Mouse (Mus musculus): ENCODE measurements around the gene Acin1. TPM values are rescaled to one million over a fixed set of nuclear protein-coding genes. Genes with fewer than 3 reads are reported as not detected.

Acin1 gene
- polyA plus RNA-seq, 1 experiment = 76.4 TPM

DNA sequence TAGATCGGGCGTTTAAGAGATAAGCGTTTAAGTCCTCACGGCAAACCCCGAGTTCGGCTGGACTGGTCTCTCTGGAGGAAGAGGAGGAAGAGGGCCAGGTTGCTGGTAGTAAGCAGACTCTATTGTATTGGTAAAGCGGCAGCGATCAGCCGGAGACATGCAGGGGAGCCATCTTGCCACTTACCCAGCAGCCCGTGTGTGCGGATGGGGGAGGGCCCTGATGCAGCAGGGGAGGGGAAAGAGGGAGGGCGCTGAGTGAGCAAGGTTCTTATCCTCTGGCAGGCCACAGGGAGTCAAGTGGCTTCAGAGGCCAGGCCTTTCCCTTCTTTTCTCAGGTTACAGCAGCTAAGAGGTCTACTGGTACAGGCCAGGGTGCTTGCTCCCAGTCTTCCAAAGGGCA lies 33.2 kb downstream of the Acin1 start:
- peak overlapping the region; percentile 74 for H3K4me3 ChIP-seq (ENCODE audit: low read depth, low read length)
- H3K27me3 ChIP-seq (ENCODE audit: control insufficient read depth, insufficient read depth, low read length) = no peaks in the 10 kb centered on the region
- H3K36me3 ChIP-seq (ENCODE audit: control insufficient read depth, insufficient read depth, low read length) = peaks cover 51% of the 10 kb centered on the region
- 3% methylated on average over 12 of the region's 12 CpGs for WGBS
- TF ChIP-seq CTCF (IDR thresholded peaks at IDR 0.05; ENCODE audit: extremely low read depth, insufficient read length, insufficient replicate concordance, low read depth, low read length) = no peak
- no peak for TF ChIP-seq POLR2A (IDR thresholded peaks at IDR 0.05; ENCODE audit: low read depth, low read length)
- no peak overlapping the region for H3K27ac ChIP-seq (ENCODE audit: insufficient read depth, low read depth, low read length)
- H3K4me1 ChIP-seq (ENCODE audit: control insufficient read depth, insufficient read depth, insufficient read length, low read length) = no peaks in the 10 kb centered on the region; the same call in 1 of the 2 replicates

DNA sequence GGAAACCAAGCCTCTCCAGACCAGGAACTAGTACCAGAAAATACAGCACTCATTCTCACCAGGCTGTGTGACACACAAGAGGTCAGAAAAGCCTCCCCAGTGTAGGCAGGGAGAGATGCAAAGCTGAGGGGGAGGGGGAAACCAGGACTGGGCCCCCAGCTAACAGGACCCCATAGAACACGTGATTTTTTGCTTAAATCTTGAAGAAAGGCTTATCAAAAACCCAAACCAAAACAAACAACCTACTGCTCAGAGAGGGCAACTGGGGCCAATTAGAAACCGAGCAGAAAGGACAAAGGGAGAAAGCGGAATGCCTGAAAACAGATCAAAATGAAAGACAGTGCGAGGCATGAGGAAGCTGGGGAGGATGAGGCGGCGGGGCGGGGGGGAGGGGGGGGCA lies 33.9 kb downstream of the Acin1 start:
- no peak for TF ChIP-seq POLR2A (IDR thresholded peaks at IDR 0.05; ENCODE audit: low read depth, low read length)
- no peak overlapping the region for H3K4me3 ChIP-seq (ENCODE audit: low read depth, low read length)
- H3K27me3 ChIP-seq (ENCODE audit: control insufficient read depth, insufficient read depth, low read length) = no peaks in the 10 kb centered on the region
- no peak overlapping the region for H3K27ac ChIP-seq (ENCODE audit: insufficient read depth, low read depth, low read length)
- WGBS = 3% methylated on average over 7 of the region's 7 CpGs
- no peaks in the 10 kb centered on the region; the same call in 1 of the 2 replicates for H3K4me1 ChIP-seq (ENCODE audit: control insufficient read depth, insufficient read depth, insufficient read length, low read length)
- H3K36me3 ChIP-seq (ENCODE audit: control insufficient read depth, insufficient read depth, low read length) = peaks cover 52% of the 10 kb centered on the region

DNA sequence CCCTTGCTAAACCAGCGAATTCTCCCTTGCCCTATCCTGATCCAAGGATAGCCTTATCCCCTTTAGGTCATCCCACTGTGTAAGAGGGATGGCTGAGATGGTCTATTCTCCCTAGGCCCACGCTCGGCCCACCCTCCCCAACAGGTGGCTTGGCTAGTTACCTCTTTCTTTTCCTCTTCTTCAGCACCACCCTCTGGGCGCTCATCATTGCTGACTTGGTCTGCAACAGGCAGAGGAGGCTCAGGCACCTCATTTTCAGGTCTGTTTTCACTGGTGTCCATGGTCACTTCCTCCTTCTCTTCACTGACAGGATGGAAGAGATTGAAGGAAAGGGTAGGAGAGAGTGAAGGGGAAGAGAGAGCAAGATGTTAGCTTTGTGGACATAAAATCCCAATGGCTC lies 35.2 kb downstream of the Acin1 start:
- Histone ChIP-seq H3K4me1 (ENCODE audit: control insufficient read depth, insufficient read depth, insufficient read length, low read length) (no peaks in the 10 kb centered on the region; the same call in 1 of the 2 replicates), H3K4me3 (ENCODE audit: low read depth, low read length) (no peak overlapping the region), H3K36me3 (ENCODE audit: control insufficient read depth, insufficient read depth, low read length) (peaks cover 50% of the 10 kb centered on the region), H3K27ac (ENCODE audit: insufficient read depth, low read depth, low read length) (no peak overlapping the region), H3K27me3 (ENCODE audit: control insufficient read depth, insufficient read depth, low read length) (no peaks in the 10 kb centered on the region)
- TF ChIP-seq CTCF (IDR thresholded peaks at IDR 0.05; ENCODE audit: extremely low read depth, insufficient read length, insufficient replicate concordance, low read depth, low read length) = no peak
- no peak for TF ChIP-seq POLR2A (IDR thresholded peaks at IDR 0.05; ENCODE audit: low read depth, low read length)
- WGBS = 75% methylated on average over 4 of the region's 4 CpGs

DNA sequence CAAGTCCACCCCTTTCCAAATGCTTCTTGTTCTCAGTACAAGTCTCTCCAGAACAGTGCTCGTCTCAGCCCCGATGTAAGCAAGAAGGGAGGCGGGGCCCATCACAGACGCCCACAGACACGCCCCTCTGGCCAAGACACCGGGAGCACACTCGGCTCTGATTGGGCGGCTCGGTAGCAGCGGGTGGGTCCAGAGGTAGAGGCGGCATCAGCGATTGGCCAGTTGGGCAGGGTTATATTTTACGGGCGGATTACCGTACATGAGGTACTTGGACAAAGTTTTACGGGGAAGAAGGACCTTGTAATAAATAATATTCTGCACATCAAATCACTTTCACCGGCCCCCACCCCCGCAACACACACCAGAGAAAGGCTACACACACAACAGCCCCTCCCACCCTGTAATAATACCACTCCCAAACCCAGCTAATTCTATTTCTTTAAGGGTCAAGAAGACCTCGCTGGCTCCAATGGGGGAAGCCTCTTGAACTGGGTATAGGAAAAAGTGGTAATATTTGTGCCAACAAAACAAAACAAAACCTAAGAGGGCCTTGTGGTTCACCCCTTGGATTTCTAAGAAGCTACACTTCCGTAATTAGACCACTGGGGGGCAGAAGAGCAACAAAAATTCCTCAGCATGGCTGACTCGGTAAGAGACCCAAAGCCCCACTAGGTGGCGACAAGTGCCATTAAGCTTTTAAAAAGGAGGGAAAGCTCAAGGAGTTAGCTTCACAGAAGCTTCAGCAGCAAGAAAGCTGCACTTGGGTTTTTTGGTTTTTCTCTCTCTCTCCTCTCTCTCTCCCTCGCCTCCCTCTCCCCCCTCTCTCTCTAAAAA lies 35.9 kb downstream of the Acin1 start:
- 49% methylated on average over 23 of the region's 23 CpGs for WGBS
- Histone ChIP-seq H3K4me1 (ENCODE audit: control insufficient read depth, insufficient read depth, insufficient read length, low read length) (no peaks in the 10 kb centered on the region; the same call in 1 of the 2 replicates), H3K36me3 (ENCODE audit: control insufficient read depth, insufficient read depth, low read length) (peaks cover 52% of the 10 kb centered on the region), H3K4me3 (ENCODE audit: low read depth, low read length) (no peak overlapping the region), H3K27me3 (ENCODE audit: control insufficient read depth, insufficient read depth, low read length) (no peaks in the 10 kb centered on the region), H3K27ac (ENCODE audit: insufficient read depth, low read depth, low read length) (no peak overlapping the region)
- TF ChIP-seq POLR2A (IDR thresholded peaks at IDR 0.05; ENCODE audit: low read depth, low read length) = no peak
- TF ChIP-seq CTCF (IDR thresholded peaks at IDR 0.05; ENCODE audit: extremely low read depth, insufficient read length, insufficient replicate concordance, low read depth, low read length) = peak; percentile 91; the same call in 1 of the 2 replicates

DNA sequence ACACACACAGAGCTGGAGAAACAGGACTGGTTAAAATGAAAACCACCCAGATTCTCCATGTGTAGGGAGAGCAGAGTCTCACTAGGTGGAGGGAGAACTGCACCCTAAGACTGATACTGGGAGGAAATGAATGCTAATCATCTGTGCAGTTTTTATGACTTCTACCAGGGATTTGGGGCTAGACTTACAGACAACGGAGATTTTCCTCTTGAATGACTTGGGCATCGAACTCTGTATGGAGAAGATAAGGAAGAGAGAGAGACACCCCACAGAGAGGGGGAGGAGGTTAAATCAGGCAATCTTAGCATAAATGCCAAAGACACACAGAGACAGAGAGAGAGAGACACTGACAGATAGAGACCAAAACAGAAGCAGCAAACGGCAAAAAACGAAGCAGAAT lies 38.8 kb downstream of the Acin1 start:
- H3K36me3 ChIP-seq (ENCODE audit: control insufficient read depth, insufficient read depth, low read length) = peaks cover 77% of the 10 kb centered on the region
- H3K4me3 ChIP-seq (ENCODE audit: low read depth, low read length) = no peak overlapping the region
- H3K27me3 ChIP-seq (ENCODE audit: control insufficient read depth, insufficient read depth, low read length) = no peaks in the 10 kb centered on the region
- H3K27ac ChIP-seq (ENCODE audit: insufficient read depth, low read depth, low read length) = no peak overlapping the region
- WGBS = 73% methylated on average over 4 of the region's 4 CpGs
- TF ChIP-seq POLR2A (IDR thresholded peaks at IDR 0.05; ENCODE audit: low read depth, low read length) (no peak), CTCF (IDR thresholded peaks at IDR 0.05; ENCODE audit: extremely low read depth, insufficient read length, insufficient replicate concordance, low read depth, low read length) (no peak)
- H3K4me1 ChIP-seq (ENCODE audit: control insufficient read depth, insufficient read depth, insufficient read length, low read length) = no peaks in the 10 kb centered on the region; the same call in 1 of the 2 replicates

DNA sequence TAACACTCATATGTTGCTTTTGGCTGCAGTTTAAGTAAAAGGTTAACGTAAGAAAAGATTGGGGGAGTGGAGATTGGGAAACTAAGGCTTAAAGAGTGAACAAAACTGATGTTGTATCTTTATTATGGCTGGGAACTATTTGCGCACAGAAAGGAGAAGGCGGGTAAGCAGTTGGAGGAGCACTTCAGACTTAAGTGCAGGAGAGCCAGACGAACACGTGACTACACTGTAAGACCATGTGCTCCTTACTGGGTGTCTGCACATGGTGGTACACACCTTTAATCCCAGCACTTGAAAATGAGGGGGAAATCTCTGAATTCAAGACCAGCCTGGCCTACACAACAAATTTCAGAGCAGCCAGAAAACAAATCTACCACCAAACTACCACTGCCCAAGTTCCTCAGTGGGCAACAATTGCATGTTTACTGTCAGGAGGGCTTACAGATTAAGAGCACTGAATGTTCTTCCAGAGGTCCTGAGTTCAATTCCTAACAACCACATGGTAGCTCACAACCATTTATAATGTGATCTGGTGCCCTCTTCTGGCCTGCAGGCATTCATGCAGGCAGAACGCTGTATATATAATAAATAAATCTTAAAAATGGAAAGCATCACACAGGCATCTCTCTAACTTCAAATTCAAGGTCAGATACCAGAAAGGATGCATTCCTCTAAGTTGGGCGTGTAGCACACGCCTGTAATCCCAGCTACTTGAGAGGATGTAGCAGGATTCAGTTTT lies 39.7 kb downstream of the Acin1 start:
- H3K4me3 ChIP-seq (ENCODE audit: low read depth, low read length) = no peak overlapping the region
- 90% methylated on average over 8 of the region's 8 CpGs for WGBS
- peaks cover 85% of the 10 kb centered on the region for H3K36me3 ChIP-seq (ENCODE audit: control insufficient read depth, insufficient read depth, low read length)
- no peaks in the 10 kb centered on the region for H3K27me3 ChIP-seq (ENCODE audit: control insufficient read depth, insufficient read depth, low read length)
- no peak for TF ChIP-seq POLR2A (IDR thresholded peaks at IDR 0.05; ENCODE audit: low read depth, low read length)
- TF ChIP-seq CTCF (IDR thresholded peaks at IDR 0.05; ENCODE audit: extremely low read depth, insufficient read length, insufficient replicate concordance, low read depth, low read length) = no peak
- H3K4me1 ChIP-seq (ENCODE audit: control insufficient read depth, insufficient read depth, insufficient read length, low read length) = no peaks in the 10 kb centered on the region; the same call in 1 of the 2 replicates
- no peak overlapping the region for H3K27ac ChIP-seq (ENCODE audit: insufficient read depth, low read depth, low read length)

DNA sequence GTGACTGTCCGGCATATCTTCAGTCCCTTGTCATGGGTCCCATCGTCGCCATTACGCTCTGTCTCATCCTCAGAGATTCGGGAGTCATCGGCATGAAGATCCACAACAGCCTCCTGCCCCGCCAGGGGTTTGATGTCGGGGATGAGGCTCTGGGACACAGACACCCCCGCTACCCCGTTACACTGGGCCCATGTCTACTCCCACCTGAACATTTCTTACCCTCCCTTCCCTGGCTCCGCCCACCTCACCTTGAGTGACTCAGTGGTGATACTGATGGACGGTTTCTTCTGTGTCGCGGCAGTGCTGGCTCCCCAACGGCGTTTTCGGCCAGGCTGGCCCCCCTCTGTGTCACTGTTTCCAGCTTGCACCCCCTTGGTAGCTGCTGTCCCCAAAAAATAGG lies 40.3 kb downstream of the Acin1 start:
- no peaks in the 10 kb centered on the region; the same call in 1 of the 2 replicates for H3K4me1 ChIP-seq (ENCODE audit: control insufficient read depth, insufficient read depth, insufficient read length, low read length)
- H3K27me3 ChIP-seq (ENCODE audit: control insufficient read depth, insufficient read depth, low read length) = no peaks in the 10 kb centered on the region
- no peak overlapping the region for H3K27ac ChIP-seq (ENCODE audit: insufficient read depth, low read depth, low read length)
- H3K4me3 ChIP-seq (ENCODE audit: low read depth, low read length) = no peak overlapping the region
- TF ChIP-seq POLR2A (IDR thresholded peaks at IDR 0.05; ENCODE audit: low read depth, low read length) (no peak), CTCF (IDR thresholded peaks at IDR 0.05; ENCODE audit: extremely low read depth, insufficient read length, insufficient replicate concordance, low read depth, low read length) (no peak)
- 91% methylated on average over 17 of the region's 17 CpGs for WGBS
- H3K36me3 ChIP-seq (ENCODE audit: control insufficient read depth, insufficient read depth, low read length) = peaks cover 83% of the 10 kb centered on the region

Data from small intestine, adult 2 months (tissue).